Mouse (Mus musculus): ENCODE measurements at regions not wholly inside any gene's neighbourhood (a gene's known extent, or its start where the extent isn't known, plus 50 kb on each side); places are given as distances from the start of the nearest gene placed in this dataset.

GRCm38 (mm10) chr10:23541914-23542313 is 191.3 kb upstream of the Eya4 start:
- WGBS = 62% methylated on average over 5 of the region's 5 CpGs
- H3K36me3 ChIP-seq = no peaks in the 10 kb centered on the region
- no peak overlapping the region for H3K27ac ChIP-seq
- H3K4me1 ChIP-seq = no peaks in the 10 kb centered on the region
- no peak overlapping the region for H3K4me3 ChIP-seq (replicated peaks)
- H3K9ac ChIP-seq = no peak overlapping the region
- no peaks in the 10 kb centered on the region for H3K9me3 ChIP-seq (replicated peaks)
- no peak for ATAC-seq (replicated peaks; ENCODE audit: low FRiP score)
- no peaks in the 10 kb centered on the region for H3K27me3 ChIP-seq
- no peak overlapping the region for H3K4me2 ChIP-seq

GRCm38 (mm10) chr10:23534636-23535035 is 184.1 kb upstream of the Eya4 start:
- Histone ChIP-seq H3K27me3 (no peaks in the 10 kb centered on the region), H3K36me3 (no peaks in the 10 kb centered on the region), H3K4me3 (replicated peaks) (no peak overlapping the region), H3K9me3 (replicated peaks) (no peaks in the 10 kb centered on the region), H3K4me1 (peaks cover 3% of the 10 kb centered on the region), H3K27ac (no peak overlapping the region), H3K9ac (no peak overlapping the region), H3K4me2 (no peak overlapping the region)
- ATAC-seq (replicated peaks; ENCODE audit: low FRiP score) = no peak

- no peak overlapping the region for H3K9ac ChIP-seq
- H3K27me3 ChIP-seq = no peaks in the 10 kb centered on the region
- H3K4me2 ChIP-seq = peak overlapping the region; percentile 37
- H3K4me3 ChIP-seq (replicated peaks) = no peak overlapping the region
- no peaks in the 10 kb centered on the region for H3K36me3 ChIP-seq
- no peak for ATAC-seq (replicated peaks; ENCODE audit: low FRiP score)
- WGBS = 22% methylated on average over 17 of the region's 17 CpGs
- no peaks in the 10 kb centered on the region for H3K9me3 ChIP-seq (replicated peaks)
- peaks cover 3% of the 10 kb centered on the region for H3K4me1 ChIP-seq
- H3K27ac ChIP-seq = no peak overlapping the region
Observed at GRCm38 (mm10) chr10:23531964-23532758, 181.6 kb upstream of the Eya4 start.

GRCm38 (mm10) chr10:23530715-23531114 is 180.1 kb upstream of the Eya4 start:
- Histone ChIP-seq H3K9ac (no peak overlapping the region), H3K4me2 (no peak overlapping the region), H3K27ac (no peak overlapping the region), H3K4me3 (replicated peaks) (no peak overlapping the region), H3K36me3 (no peaks in the 10 kb centered on the region), H3K4me1 (peaks cover 3% of the 10 kb centered on the region), H3K27me3 (no peaks in the 10 kb centered on the region), H3K9me3 (replicated peaks) (no peaks in the 10 kb centered on the region)
- 47% methylated on average over 3 of the region's 3 CpGs for WGBS
- no peak for ATAC-seq (replicated peaks; ENCODE audit: low FRiP score)

- no peak overlapping the region for H3K4me3 ChIP-seq (replicated peaks)
- H3K36me3 ChIP-seq = no peaks in the 10 kb centered on the region
- H3K4me2 ChIP-seq = no peak overlapping the region
- H3K27ac ChIP-seq = no peak overlapping the region
- no peaks in the 10 kb centered on the region for H3K9me3 ChIP-seq (replicated peaks)
- no peak for ATAC-seq (replicated peaks; ENCODE audit: low FRiP score)
- no peak overlapping the region for H3K9ac ChIP-seq
- no peaks in the 10 kb centered on the region for H3K27me3 ChIP-seq
- no peaks in the 10 kb centered on the region for H3K4me1 ChIP-seq
Observed at GRCm38 (mm10) chr10:23526796-23527195, 176.2 kb upstream of the Eya4 start.

- H3K9ac ChIP-seq = no peak overlapping the region
- no peaks in the 10 kb centered on the region for H3K9me3 ChIP-seq (replicated peaks)
- no peaks in the 10 kb centered on the region for H3K4me1 ChIP-seq
- no peak overlapping the region for H3K4me3 ChIP-seq (replicated peaks)
- H3K27me3 ChIP-seq = no peaks in the 10 kb centered on the region
- 72% methylated on average over 1 of the region's 1 CpGs for WGBS
- ATAC-seq (replicated peaks; ENCODE audit: low FRiP score) = no peak
- H3K36me3 ChIP-seq = no peaks in the 10 kb centered on the region
- H3K27ac ChIP-seq = no peak overlapping the region
- no peak overlapping the region for H3K4me2 ChIP-seq
Observed at GRCm38 (mm10) chr10:23522664-23523063, 172.1 kb upstream of the Eya4 start.

GRCm38 (mm10) chr10:23493647-23494046 is 143.1 kb upstream of the Eya4 start:
- no peak for ATAC-seq (replicated peaks; ENCODE audit: low FRiP score)
- WGBS = 63% methylated on average over 7 of the region's 7 CpGs
- Histone ChIP-seq H3K4me2 (no peak overlapping the region), H3K9ac (no peak overlapping the region), H3K36me3 (no peaks in the 10 kb centered on the region), H3K4me1 (no peaks in the 10 kb centered on the region), H3K9me3 (replicated peaks) (no peaks in the 10 kb centered on the region), H3K4me3 (replicated peaks) (no peak overlapping the region), H3K27ac (no peak overlapping the region), H3K27me3 (no peaks in the 10 kb centered on the region)

GRCm38 (mm10) chr10:23492971-23493370 is 142.4 kb upstream of the Eya4 start:
- no peaks in the 10 kb centered on the region for H3K9me3 ChIP-seq (replicated peaks)
- 0 out of 2 replicates have a peak overlapping the region, but pooled peaks have one; percentile 18 for H3K27ac ChIP-seq
- H3K9ac ChIP-seq = no peak overlapping the region

GRCm38 (mm10) chr10:23488996-23489395 is 138.4 kb upstream of the Eya4 start:
- Histone ChIP-seq H3K27ac (no peak overlapping the region), H3K27me3 (no peaks in the 10 kb centered on the region), H3K4me3 (replicated peaks) (no peak overlapping the region), H3K9me3 (replicated peaks) (no peaks in the 10 kb centered on the region), H3K4me1 (no peaks in the 10 kb centered on the region), H3K9ac (no peak overlapping the region), H3K36me3 (no peaks in the 10 kb centered on the region), H3K4me2 (no peak overlapping the region)
- no peak for ATAC-seq (replicated peaks; ENCODE audit: low FRiP score)
- WGBS = 53% methylated on average over 3 of the region's 3 CpGs

More at GRCm38 (mm10) chr10:23492971-23493370, 142.4 kb upstream of the Eya4 start:
- Histone ChIP-seq H3K27me3 (no peaks in the 10 kb centered on the region), H3K4me1 (no peaks in the 10 kb centered on the region), H3K36me3 (no peaks in the 10 kb centered on the region), H3K4me2 (no peak overlapping the region), H3K4me3 (replicated peaks) (no peak overlapping the region)
- ATAC-seq (replicated peaks; ENCODE audit: low FRiP score) = no peak
- 55% methylated on average over 5 of the region's 5 CpGs for WGBS

GRCm38 (mm10) chr10:23480474-23480873 is 129.9 kb upstream of the Eya4 start:
- no peak overlapping the region for H3K4me3 ChIP-seq (replicated peaks)
- H3K4me2 ChIP-seq = no peak overlapping the region
- ATAC-seq (replicated peaks; ENCODE audit: low FRiP score) = no peak
- no peaks in the 10 kb centered on the region for H3K36me3 ChIP-seq
- H3K9me3 ChIP-seq (replicated peaks) = no peaks in the 10 kb centered on the region
- H3K27ac ChIP-seq = no peak overlapping the region
- no peaks in the 10 kb centered on the region for H3K27me3 ChIP-seq
- no peaks in the 10 kb centered on the region for H3K4me1 ChIP-seq
- no peak overlapping the region for H3K9ac ChIP-seq

GRCm38 (mm10) chr10:23478902-23479301 is 128.3 kb upstream of the Eya4 start:
- Histone ChIP-seq H3K27me3 (no peaks in the 10 kb centered on the region), H3K4me2 (no peak overlapping the region), H3K27ac (no peak overlapping the region), H3K9me3 (replicated peaks) (no peaks in the 10 kb centered on the region), H3K4me3 (replicated peaks) (no peak overlapping the region), H3K4me1 (no peaks in the 10 kb centered on the region), H3K36me3 (no peaks in the 10 kb centered on the region), H3K9ac (no peak overlapping the region)
- 77% methylated on average over 2 of the region's 2 CpGs for WGBS
- ATAC-seq (replicated peaks; ENCODE audit: low FRiP score) = no peak

- Histone ChIP-seq H3K4me3 (replicated peaks) (no peak overlapping the region), H3K4me2 (no peak overlapping the region), H3K9ac (no peak overlapping the region), H3K36me3 (no peaks in the 10 kb centered on the region), H3K9me3 (replicated peaks) (no peaks in the 10 kb centered on the region), H3K27me3 (no peaks in the 10 kb centered on the region), H3K4me1 (no peaks in the 10 kb centered on the region), H3K27ac (no peak overlapping the region)
- ATAC-seq (replicated peaks; ENCODE audit: low FRiP score) = no peak
- 63% methylated on average over 4 of the region's 4 CpGs for WGBS
Observed at GRCm38 (mm10) chr10:23477104-23477503, 126.5 kb upstream of the Eya4 start.

GRCm38 (mm10) chr10:23450997-23451396 is 100.4 kb upstream of the Eya4 start:
- H3K4me2 ChIP-seq = no peak overlapping the region
- H3K9ac ChIP-seq = no peak overlapping the region
- 88% methylated on average over 3 of the region's 3 CpGs for WGBS
- no peaks in the 10 kb centered on the region for H3K36me3 ChIP-seq
- H3K4me1 ChIP-seq = peaks cover 21% of the 10 kb centered on the region
- H3K9me3 ChIP-seq (replicated peaks) = no peaks in the 10 kb centered on the region
- no peak overlapping the region for H3K4me3 ChIP-seq (replicated peaks)
- H3K27me3 ChIP-seq = no peaks in the 10 kb centered on the region
- H3K27ac ChIP-seq = no peak overlapping the region
- ATAC-seq (replicated peaks; ENCODE audit: low FRiP score) = no peak

All from kidney, embryonic 15.5 days (tissue).